Mouse (Mus musculus) liver, embryonic 12.5 days (tissue): ENCODE measurements around the gene Rabep1. TPM values are rescaled to one million over a fixed set of nuclear protein-coding genes. Genes with fewer than 3 reads are reported as not detected.
A peak's percentile ranks its signal among the peaks of the same experiment; 100 is the strongest.

Experiments used
- ATAC-seq: fragments of 200-750 bp; cut with Nextera tagmentation; 2 replicates; pipeline ENCODE4 v1.8.0; 2017; ENCODE audit warnings: moderate number of reproducible peaks, mild to moderate bottlenecking, moderate library complexity
- H3K27ac ChIP-seq: fragments of 300-500 bp; sonication (generic); 2 replicates; pipeline ENCODE4 v1.5.1; 2016; ENCODE audit warnings: mild to moderate bottlenecking
- H3K27me3 ChIP-seq: fragments of 300-500 bp; sonication (generic); replicated peaks from 2 replicates; pipeline ENCODE4 v1.6.1; 2016; ENCODE audit warnings: mild to moderate bottlenecking, moderate library complexity
- H3K36me3 ChIP-seq: fragments of 300-500 bp; sonication (generic); 2 replicates; pipeline ENCODE4 v1.6.1; 2016; ENCODE audit warnings: mild to moderate bottlenecking, moderate library complexity
- H3K4me1 ChIP-seq: fragments of 300-500 bp; sonication (generic); 2 replicates; pipeline ENCODE4 v1.6.1; 2016
- H3K4me2 ChIP-seq: fragments of 300-500 bp; sonication (generic); 2 replicates; pipeline ENCODE4 v1.6.1; 2016; ENCODE audit warnings: mild to moderate bottlenecking, moderate library complexity
- H3K4me3 ChIP-seq: fragments of 300-500 bp; sonication (generic); 2 replicates; pipeline ENCODE4 v1.5.1; 2016; ENCODE audit warnings: mild to moderate bottlenecking, moderate library complexity
- H3K9ac ChIP-seq: fragments of 300-500 bp; sonication (generic); 2 replicates; pipeline ENCODE4 v1.6.1; 2016; ENCODE audit warnings: mild to moderate bottlenecking, moderate library complexity
- H3K9me3 ChIP-seq: fragments of 300-500 bp; sonication (generic); replicated peaks from 2 replicates; pipeline ENCODE4 v1.6.1; 2016; ENCODE audit warnings: mild to moderate bottlenecking, moderate library complexity
- WGBS: fragments of 180-500 bp; shearing (Covaris S2); methylation state at CpG from one replicate; pipeline ENCODE4 v1.1.7; 2016; ENCODE audit not compliant: insufficient replicate concordance; 5-methylcytosine and 5-hydroxymethylcytosine counted together
- polyA plus RNA-seq: library from polyadenylated mRNA; unstranded; fragments of >200 nt; fragmentation: Nextera tagmentation; extraction: Ambion mirVana; gene quantifications from 2 replicates; pipeline ENCODE4 v1.2.1, GENCODE M21; 2016

The Rabep1 gene
- 21.1 and 23.0 TPM in 2 replicates for polyA plus RNA-seq

DNA sequence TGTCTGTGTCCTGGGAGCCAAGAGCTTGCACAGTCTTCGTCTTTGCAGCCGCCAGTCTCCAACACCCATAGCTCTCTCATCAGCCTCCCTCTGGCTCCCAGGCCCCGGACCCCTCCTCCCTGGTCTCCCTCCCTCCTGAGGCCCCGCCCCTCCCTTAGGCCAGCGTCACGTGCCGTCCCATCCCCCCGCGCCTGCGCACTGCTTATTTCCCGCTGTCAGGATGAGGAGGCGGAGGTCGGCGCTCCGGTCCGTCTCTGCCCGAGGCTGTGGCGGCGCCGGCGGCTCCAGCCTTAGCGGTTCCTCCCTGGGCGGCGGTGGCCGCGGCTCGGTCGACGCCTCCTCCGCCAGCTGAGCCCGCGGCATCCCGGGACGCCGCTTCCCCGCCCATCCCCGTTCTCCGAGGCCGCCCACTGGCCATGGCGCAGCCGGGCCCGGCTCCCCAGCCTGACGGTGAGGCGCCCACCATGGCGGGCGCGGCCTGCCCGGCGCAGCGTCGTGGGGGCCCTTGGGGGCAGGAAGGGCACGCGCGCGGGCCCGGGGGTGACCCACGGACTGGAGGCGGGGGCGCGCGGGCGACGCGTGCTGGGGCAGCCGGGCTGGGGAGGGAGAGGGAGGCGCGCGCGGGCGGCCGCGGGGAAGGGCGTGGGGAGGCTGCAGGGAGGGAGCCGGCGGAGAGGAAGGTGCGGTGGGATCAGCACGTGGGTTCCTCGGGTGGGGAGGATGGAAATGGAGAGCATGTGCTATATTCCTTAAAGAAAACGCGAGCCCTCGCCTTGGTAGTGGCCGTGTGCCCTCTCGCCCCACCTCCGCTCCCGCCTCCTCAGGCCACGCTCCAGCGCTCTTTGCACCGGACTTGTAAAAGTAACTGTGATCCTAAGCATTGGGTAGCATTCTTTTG, at the start of gene Rabep1:
Rabep1 (plus strand) TSS at position 220 of the 898 bp plus-strand sequence.
- H3K4me2 ChIP-seq: peak within 1 kb of the TSS; percentile 91
- WGBS: under 1% methylated on average over 76 of the region's 88 CpGs

DNA sequence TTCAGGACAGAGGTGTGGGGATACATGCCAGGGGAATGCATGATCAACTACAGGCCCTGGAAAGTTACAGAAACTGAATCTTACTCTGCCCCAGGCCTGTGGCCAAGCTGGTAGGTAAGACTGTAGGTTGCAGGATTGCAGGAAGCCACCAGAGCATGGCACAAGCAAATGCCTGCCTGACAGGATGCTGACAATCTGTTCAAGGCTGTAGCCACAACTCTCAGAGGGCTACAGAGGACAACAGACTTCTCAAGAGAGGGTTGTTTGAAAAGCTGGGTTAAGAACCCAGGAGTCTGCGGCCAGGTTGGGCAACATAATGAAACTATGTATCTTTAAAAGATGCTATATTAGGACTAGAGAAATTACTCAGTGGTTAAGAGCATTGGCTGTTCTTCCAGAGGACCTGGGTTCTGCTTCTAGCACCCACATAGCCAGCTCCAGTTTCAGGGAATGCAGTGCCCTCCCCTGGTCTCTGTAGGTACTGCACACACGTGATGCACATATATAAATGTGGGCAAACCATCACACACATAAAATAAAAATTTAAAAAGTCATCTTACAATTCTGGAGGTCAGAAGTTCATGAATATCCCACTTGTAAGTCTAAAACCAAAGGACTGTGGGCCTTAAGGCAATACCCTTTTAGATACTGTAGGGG, 42.2 kb upstream of the Rabep1 start:
- H3K27me3 ChIP-seq: peaks cover 26% of the 10 kb centered on the region
- no peak overlapping the region for H3K9ac ChIP-seq
- no peaks in the 10 kb centered on the region for H3K36me3 ChIP-seq
- H3K4me2 ChIP-seq: no peak overlapping the region
- no peaks in the 10 kb centered on the region for H3K9me3 ChIP-seq
- H3K4me1 ChIP-seq: peaks cover 6% of the 10 kb centered on the region; the same call in 1 of the 2 replicates
- H3K27ac ChIP-seq: no peak overlapping the region
- H3K4me3 ChIP-seq: no peak overlapping the region
- 78% methylated on average over 2 of the region's 2 CpGs for WGBS
- ATAC-seq: no peak

More for the DNA sequence above, at the start of gene Rabep1:
- Histone ChIP-seq H3K4me1 (peaks cover 34% of the 10 kb centered on the region), H3K4me3 (peak within 1 kb of the TSS; percentile 96), H3K9me3 (no peaks in the 10 kb centered on the region), H3K27me3 (0 out of 2 replicates have a peak, but pooled peaks cover 4% of the 10 kb centered on the region), H3K9ac (peak within 1 kb of the TSS; percentile 97), H3K27ac (peak within 1 kb of the TSS; percentile 82), H3K36me3 (no peaks in the 10 kb centered on the region)
- ATAC-seq: peak; percentile 88

- Histone ChIP-seq H3K4me1 (peaks cover 6% of the 10 kb centered on the region; the same call in 1 of the 2 replicates), H3K4me3 (no peak overlapping the region), H3K36me3 (no peaks in the 10 kb centered on the region), H3K27me3 (peaks cover 26% of the 10 kb centered on the region), H3K9me3 (no peaks in the 10 kb centered on the region), H3K27ac (no peak overlapping the region), H3K9ac (no peak overlapping the region), H3K4me2 (no peak overlapping the region)
- WGBS: 46% methylated on average over 2 of the region's 2 CpGs
- no peak for ATAC-seq
These were observed 41.7 kb upstream of the Rabep1 start for GRCm38 (mm10) chr11:70802865-70803261.

- WGBS: 21% methylated on average over 6 of the region's 6 CpGs
- no peak for ATAC-seq
- H3K9ac ChIP-seq: no peak overlapping the region
- H3K27ac ChIP-seq: no peak overlapping the region
- H3K4me1 ChIP-seq: peaks cover 6% of the 10 kb centered on the region; the same call in 1 of the 2 replicates
- H3K27me3 ChIP-seq: peaks cover 26% of the 10 kb centered on the region
- no peak overlapping the region for H3K4me2 ChIP-seq
- no peaks in the 10 kb centered on the region for H3K9me3 ChIP-seq
- no peak overlapping the region for H3K4me3 ChIP-seq
- H3K36me3 ChIP-seq: no peaks in the 10 kb centered on the region
These were observed 40.8 kb upstream of the Rabep1 start for GRCm38 (mm10) chr11:70803711-70804200.

DNA sequence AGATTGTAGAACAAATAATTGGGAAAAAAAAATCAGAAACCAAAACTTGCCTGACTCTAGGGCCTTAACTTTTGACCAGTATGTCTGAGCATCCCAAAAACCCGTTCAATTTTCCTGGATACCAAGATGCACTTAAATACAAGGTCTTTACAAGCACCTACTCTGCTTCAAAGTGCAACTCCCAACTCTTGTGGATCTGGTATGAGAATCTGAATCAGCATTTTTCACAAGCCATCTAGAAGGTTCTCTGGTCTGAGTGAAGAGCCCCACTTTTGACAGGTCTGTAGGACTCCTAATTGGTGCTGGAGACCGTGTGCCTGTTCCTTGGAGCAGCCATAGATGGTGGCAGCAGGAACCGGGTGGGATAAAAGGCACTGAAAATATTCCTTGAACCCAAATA, 40.2 kb upstream of the Rabep1 start:
- ATAC-seq: no peak
- H3K27me3 ChIP-seq: peaks cover 26% of the 10 kb centered on the region
- H3K4me2 ChIP-seq: no peak overlapping the region
- 45% methylated on average over 3 of the region's 3 CpGs for WGBS
- H3K36me3 ChIP-seq: no peaks in the 10 kb centered on the region
- H3K9me3 ChIP-seq: no peaks in the 10 kb centered on the region
- H3K27ac ChIP-seq: no peak overlapping the region
- H3K9ac ChIP-seq: no peak overlapping the region
- H3K4me1 ChIP-seq: peaks cover 6% of the 10 kb centered on the region; the same call in 1 of the 2 replicates
- H3K4me3 ChIP-seq: no peak overlapping the region

DNA sequence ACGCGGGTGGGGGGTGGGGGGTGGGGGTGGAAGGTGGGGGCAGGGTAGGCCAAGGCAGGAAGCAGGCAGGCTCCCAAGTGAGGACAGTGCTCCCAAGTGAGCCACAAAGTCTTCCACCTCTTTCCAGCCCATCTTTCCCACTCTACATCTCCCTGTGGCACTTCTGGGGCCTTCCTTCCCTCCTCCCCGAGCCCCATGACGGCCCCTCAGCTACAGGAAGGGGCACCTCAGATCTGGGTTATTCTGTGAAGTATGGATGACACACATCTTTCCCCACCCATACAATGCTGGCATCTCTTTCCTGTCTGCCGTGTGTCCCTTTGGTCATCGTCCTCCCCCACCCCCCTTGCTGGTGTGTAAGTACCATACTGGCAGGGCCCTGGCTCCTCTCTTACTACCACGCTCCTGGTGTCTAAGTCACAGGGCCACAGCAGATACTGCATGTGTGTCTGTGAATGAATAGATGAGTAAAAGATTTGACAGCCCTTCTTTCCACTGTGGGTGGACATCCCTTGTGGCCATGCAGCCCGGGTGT, 38.9 kb upstream of the Rabep1 start:
- no peaks in the 10 kb centered on the region for H3K9me3 ChIP-seq
- no peak overlapping the region for H3K9ac ChIP-seq
- no peak overlapping the region for H3K4me3 ChIP-seq
- 28% methylated on average over 8 of the region's 8 CpGs for WGBS
- ATAC-seq: no peak
- H3K27ac ChIP-seq: no peak overlapping the region
- H3K36me3 ChIP-seq: no peaks in the 10 kb centered on the region
- H3K4me2 ChIP-seq: peak overlapping the region; percentile 19; the same call in 1 of the 2 replicates
- peaks cover 26% of the 10 kb centered on the region for H3K27me3 ChIP-seq
- H3K4me1 ChIP-seq: peaks cover 6% of the 10 kb centered on the region; the same call in 1 of the 2 replicates

GRCm38 (mm10) chr11:70806697-70807096, 37.9 kb upstream of the Rabep1 start:
- Histone ChIP-seq H3K4me2 (no peak overlapping the region), H3K27me3 (peaks cover 26% of the 10 kb centered on the region), H3K27ac (no peak overlapping the region), H3K4me3 (no peak overlapping the region), H3K4me1 (peaks cover 6% of the 10 kb centered on the region; the same call in 1 of the 2 replicates), H3K9ac (no peak overlapping the region), H3K9me3 (no peaks in the 10 kb centered on the region), H3K36me3 (no peaks in the 10 kb centered on the region)
- WGBS: 22% methylated on average over 4 of the region's 4 CpGs
- no peak for ATAC-seq

DNA sequence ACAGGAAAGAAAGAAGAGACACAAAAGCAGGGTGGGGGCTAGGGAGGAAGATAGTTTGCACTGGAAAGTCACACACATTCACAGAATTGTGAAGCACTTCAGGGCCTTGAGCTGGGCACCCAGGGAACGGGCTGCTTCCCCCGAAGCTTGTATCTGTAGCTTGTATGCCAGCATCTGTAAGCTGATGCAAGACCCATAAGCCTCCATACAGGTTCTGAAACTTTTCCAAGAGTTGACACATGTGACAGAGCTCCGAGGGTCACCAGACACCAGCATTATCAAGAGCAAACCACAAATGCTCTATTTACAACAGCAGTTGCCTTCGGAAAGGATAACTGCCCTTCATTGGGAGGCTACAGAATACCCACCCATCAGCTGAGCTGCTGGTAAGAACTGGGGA, 36.9 kb upstream of the Rabep1 start:
- Histone ChIP-seq H3K9me3 (no peaks in the 10 kb centered on the region), H3K4me3 (no peak overlapping the region), H3K4me2 (no peak overlapping the region), H3K9ac (no peak overlapping the region), H3K27me3 (peaks cover 26% of the 10 kb centered on the region), H3K36me3 (no peaks in the 10 kb centered on the region), H3K27ac (no peak overlapping the region), H3K4me1 (peaks cover 6% of the 10 kb centered on the region; the same call in 1 of the 2 replicates)
- 58% methylated on average over 4 of the region's 4 CpGs for WGBS
- no peak for ATAC-seq

DNA sequence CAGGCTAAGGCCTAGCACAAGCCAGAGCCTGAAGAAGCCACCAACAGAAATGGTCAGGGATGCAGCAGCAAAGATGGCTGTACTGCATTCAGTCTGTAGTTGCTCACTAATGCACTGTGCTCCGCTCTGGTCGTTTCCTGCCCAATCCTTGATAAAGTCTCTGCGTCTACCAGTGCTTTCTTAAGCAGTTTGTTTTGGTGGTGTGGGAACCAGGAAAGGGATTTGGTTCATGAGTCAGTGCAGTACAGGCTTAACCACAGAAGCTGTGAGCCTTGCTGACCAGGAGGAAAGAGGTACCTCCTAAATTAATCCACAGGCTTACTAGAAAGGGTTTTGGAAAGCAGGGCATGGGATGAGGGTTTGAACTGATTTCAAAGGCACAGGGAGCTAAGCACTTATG, 36.5 kb upstream of the Rabep1 start:
- Histone ChIP-seq H3K27ac (no peak overlapping the region), H3K4me1 (peaks cover 6% of the 10 kb centered on the region; the same call in 1 of the 2 replicates), H3K27me3 (peaks cover 25% of the 10 kb centered on the region), H3K4me2 (no peak overlapping the region), H3K36me3 (no peaks in the 10 kb centered on the region), H3K9me3 (no peaks in the 10 kb centered on the region), H3K9ac (no peak overlapping the region), H3K4me3 (no peak overlapping the region)
- 25% methylated on average over 3 of the region's 3 CpGs for WGBS
- no peak for ATAC-seq

GRCm38 (mm10) chr11:70809011-70809410, 35.6 kb upstream of the Rabep1 start:
- Histone ChIP-seq H3K9me3 (no peaks in the 10 kb centered on the region), H3K4me2 (no peak overlapping the region), H3K36me3 (no peaks in the 10 kb centered on the region), H3K27ac (no peak overlapping the region), H3K4me3 (no peak overlapping the region), H3K4me1 (peaks cover 6% of the 10 kb centered on the region; the same call in 1 of the 2 replicates), H3K9ac (no peak overlapping the region), H3K27me3 (peaks cover 16% of the 10 kb centered on the region; the same call in 1 of the 2 replicates)
- WGBS: 36% methylated on average over 1 of the region's 1 CpGs
- no peak for ATAC-seq

GRCm38 (mm10) chr11:70811041-70811440, 33.5 kb upstream of the Rabep1 start:
- 85% methylated on average over 5 of the region's 5 CpGs for WGBS
- H3K9ac ChIP-seq: no peak overlapping the region
- H3K4me1 ChIP-seq: no peaks in the 10 kb centered on the region
- ATAC-seq: no peak
- no peaks in the 10 kb centered on the region for H3K36me3 ChIP-seq
- no peak overlapping the region for H3K4me2 ChIP-seq
- H3K4me3 ChIP-seq: no peak overlapping the region
- no peaks in the 10 kb centered on the region for H3K27me3 ChIP-seq
- no peaks in the 10 kb centered on the region for H3K9me3 ChIP-seq
- H3K27ac ChIP-seq: no peak overlapping the region
